Mouse (Mus musculus) CD4-positive, CD25-positive, alpha-beta regulatory T cell, adult 4 months (primary cell): ENCODE data around the gene Cpsf4l. TPM values are rescaled to one million over a fixed set of nuclear protein-coding genes. Genes with fewer than 3 reads are reported as not detected.
"Not testable (repeated sequence)": the region's sequence is repeated elsewhere in the genome, so short reads cannot be mapped to it uniquely, and the experiment has no call there.

Experiments
- ATAC-seq: one replicate; pipeline ENCODE4 v1.8.0; 2017
- polyA plus RNA-seq, 2 experiments: library from polyadenylated mRNA; unstranded; fragments of 100-300 nt; shearing (Covaris generic); gene quantifications; one replicate each; pipeline ENCODE4 v1.2.1; 2017

Cpsf4l gene
- polyA plus RNA-seq, 2 experiments from 2014 or later: 1.0 TPM; not detected in 1

DNA sequence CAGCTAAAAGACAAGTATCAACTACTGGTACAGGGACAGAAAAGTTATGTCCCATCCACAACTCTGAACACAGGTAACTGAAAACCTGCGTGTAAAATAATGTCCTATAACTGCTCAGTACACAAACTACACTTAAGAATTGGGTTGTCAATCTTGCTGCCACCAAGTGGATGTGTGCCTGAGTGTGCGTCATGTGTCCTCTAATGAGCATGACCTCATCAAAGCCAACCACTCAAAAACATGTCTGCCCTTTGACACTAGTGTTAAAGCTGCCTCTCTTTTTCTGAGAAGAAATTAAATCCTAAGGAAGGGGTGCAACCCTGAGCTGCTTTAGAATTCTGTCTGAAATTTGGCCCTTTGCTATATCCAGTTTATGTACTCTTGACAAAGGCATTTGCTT is 45.5 kb downstream of the Cpsf4l start:
- ATAC-seq: no peak

DNA sequence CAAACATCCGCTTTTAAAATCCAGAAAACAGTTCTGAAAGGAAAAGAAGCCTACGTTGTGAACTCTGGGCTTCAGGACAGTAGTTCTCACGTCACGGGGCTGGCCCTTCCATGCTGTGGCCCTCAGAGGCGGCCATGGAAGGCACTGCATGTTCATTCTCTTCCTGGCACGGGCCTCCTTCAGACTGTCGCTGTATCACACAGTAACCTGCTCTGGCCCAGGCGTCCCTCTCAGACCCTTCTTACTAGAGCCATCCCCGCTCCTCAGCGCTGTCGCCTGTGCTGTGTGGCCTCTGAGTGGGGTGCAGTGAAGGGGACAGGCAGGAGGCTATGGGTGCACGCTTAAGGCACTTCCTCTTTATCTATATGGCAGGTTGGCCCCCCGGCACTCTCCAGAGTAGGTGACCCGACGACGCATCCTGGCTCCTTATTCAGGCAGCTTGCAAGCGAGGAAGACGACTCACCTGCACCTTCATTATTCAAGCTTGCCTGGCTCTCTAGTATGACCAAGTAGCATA is 47.9 kb downstream of the Cpsf4l start:
- no peak for ATAC-seq

GRCm38 (mm10) chr11:113660940-113661339 is 48.9 kb downstream of the Cpsf4l start:
- ATAC-seq: no peak

- ATAC-seq: not testable (repeated sequence)
These were observed 49.6 kb downstream of the Cpsf4l start for GRCm38 (mm10) chr11:113660213-113660612.

DNA sequence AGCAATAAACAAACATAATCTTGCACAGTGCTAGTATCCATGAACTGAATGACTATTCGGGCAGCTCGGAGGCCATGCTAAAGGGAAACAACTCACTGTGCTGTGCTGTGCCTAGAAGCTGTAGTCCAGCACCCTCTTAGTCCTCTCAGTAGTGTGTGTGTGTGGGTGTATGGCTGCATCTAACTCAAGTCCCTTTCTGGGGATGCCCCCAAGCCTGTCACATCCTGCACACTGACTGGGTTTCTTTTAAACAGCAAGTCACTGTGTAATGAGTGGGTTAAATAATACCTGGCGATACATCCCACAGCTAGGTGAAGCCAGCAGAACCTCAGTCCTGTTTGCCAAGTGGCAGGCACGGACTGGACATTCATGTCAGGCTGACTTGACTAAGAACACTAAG is 51.1 kb downstream of the Cpsf4l start:
- peak; percentile 76 for ATAC-seq

DNA sequence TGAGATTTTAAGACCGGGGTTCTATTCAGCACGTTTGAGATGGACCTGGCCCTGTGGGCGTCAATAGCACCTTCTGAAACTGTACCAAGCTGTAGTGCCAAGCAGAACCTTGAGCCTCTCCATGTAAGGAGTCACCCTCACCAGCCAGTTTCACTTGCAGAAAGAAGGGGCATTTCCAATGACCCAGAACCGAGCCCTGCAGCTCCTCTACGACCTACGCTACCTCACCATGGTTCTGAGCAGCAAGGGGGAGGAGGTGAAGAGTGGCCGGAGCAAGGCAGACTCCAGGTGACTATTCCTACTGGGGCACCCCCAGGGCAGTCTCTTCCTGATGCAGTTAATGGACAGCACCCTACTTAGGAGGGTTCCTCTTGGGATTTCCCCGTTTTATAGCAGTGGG is 51.5 kb downstream of the Cpsf4l start:
- ATAC-seq: no peak

- ATAC-seq: no peak
These were observed 52.6 kb downstream of the Cpsf4l start for GRCm38 (mm10) chr11:113657221-113657620.

DNA sequence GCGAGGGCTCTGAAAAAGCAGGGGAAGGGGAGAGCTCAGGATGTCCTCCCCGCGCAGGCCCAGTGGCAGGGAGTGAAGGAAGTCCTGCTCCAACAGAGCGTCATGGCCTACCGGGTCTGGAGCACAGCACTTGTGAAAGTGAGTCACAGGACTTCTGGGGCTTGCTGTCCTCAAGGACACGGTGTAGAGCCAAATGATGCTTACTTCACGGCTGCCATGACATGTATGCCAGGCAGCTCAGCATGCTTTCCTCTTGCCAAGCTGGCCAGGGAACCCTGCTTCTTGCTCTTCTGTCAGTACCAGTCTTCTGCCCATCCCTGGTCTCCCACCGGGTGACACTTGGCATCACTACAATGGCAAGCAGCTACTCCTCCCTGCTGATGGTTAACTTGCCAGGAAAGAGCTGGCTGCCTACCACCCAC is 53.3 kb downstream of the Cpsf4l start:
- ATAC-seq: no peak

DNA sequence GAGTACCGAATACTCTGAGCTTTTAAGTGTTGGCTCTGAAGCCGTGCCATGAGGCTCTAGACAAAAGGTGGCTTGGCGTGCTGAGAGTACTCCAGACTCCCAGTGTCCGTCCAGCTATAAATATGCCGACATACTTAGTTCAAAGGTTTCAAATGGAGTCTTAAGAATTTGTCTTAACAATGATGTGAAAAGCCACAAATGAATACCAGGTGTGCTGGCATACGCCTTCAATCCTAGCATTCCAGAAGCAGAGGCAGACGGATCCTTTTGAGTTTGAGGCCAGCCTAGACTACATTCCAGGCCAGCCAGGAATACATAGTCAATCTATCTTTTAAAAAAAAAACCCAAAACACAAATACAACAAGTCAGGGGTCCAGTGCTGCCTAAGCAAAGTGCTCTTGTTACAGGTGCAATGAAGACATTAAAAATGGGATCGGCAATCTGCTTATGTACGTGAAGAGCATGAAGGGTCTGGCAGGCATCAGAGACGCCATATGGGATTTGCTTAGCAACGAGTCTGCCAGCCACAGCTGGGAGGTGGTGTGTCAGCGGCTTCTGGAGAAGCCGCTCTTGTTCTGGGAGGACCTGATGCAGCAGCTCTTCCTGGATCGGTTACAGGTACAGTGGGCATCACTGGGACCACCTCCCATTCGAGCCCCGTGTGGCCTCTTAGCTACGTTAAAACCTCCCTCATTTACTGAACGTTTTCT is 55.1 kb downstream of the Cpsf4l start:
- ATAC-seq: no peak

DNA sequence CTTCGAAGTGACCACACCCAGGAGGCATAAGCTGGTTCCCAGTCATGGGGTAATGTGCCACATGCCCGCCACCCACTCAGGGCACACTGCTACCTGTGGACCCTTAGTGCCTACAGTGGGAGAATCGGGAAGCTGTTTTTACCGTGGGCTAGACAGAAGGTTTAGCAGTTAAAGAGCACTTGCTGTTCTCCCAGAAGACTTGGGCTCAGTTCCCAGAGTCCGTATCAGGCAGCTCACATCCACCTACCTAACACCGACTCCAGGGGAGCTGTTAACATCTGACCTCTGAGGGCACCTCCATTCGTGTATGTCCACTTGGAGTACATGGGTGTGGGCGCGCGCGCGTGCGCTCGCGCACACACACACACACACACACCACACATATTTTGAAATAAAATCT is 55.7 kb downstream of the Cpsf4l start:
- no peak for ATAC-seq

GRCm38 (mm10) chr11:113652516-113652915 is 57.3 kb downstream of the Cpsf4l start:
- ATAC-seq: no peak

DNA sequence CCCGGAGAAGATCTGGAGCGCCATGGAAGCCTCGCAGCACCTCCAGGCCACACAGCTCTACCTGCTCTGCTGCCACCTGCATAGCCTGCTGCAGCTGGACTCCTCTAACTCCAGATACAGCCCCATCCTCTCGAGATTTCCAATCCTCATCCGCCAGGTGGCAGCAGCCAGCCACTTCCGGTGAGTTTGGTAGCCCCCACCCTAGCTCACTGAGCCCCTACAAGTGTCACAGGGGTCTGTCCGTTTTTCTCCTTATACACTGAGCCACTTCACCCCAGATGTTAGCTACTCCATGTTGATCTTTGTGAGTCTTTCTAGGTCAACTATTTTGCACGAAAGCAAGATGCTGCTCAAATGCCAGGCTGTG is 57.9 kb downstream of the Cpsf4l start:
- no peak for ATAC-seq

GRCm38 (mm10) chr11:113651206-113651906 is 58.5 kb downstream of the Cpsf4l start:
- no peak for ATAC-seq

- ATAC-seq: peak; percentile 74
These were observed 60.2 kb downstream of the Cpsf4l start, which contains the start of gene Slc39a11 for GRCm38 (mm10) chr11:113649353-113650210. TSS of gene Slc39a11 (minus strand) at chr11:113650079.

DNA sequence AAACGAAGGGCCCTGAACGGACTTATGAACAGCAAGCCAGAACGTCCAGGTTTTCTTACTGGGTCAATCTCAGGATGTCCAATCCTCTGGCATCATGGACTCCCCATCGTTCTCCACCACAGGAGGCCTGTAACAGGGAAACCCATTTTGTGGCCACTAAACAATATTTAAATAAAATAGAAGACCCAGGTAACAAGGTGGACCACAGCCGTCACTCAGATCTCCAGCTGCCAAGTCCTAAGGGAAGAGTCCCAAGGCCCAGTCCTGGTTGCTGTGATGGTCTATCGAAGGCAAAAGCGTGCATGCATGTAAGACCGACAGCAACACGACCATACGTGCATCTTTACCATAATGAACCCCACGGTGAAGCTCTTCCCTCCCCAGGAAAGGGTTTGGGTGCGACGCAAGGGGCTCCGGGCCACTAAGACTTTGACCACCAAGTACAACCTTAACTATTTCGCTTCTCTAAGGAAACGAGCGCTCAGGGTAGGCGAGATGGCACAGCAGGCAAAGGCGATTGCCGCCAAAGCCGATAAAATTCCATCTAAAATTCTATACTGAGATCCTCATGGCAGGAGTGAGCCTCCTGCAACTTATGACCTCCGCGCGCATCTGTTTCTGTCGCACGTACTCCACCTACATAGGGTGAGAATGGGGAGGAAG is 61.0 kb downstream of the Cpsf4l start, which contains the start of gene Cog1:
TSS of gene Cog1 (plus strand) at position 480 of the 663 bp plus-strand sequence.
- peak; percentile 29 for ATAC-seq

Other genes starting within 250 kb of the Cpsf4l start
- under 1 TPM in 1 of 2 experiments, not detected in 1; 0.35 TPM for gene Sstr2, start 90.7 kb downstream of the Cpsf4l start, polyA plus RNA-seq
- gene Cog1, start 60.8 kb downstream of the Cpsf4l start, polyA plus RNA-seq: 10 to 100 TPM; 15.4 to 19.3 TPM
- 10 to 100 TPM; 12.0 to 17.9 TPM for gene Slc39a11, start 59.9 kb downstream of the Cpsf4l start, polyA plus RNA-seq
- gene Fam104a, start 25.9 kb downstream of the Cpsf4l start, polyA plus RNA-seq: 10 to 100 TPM; 13.9 to 15.0 TPM
- 10 to 100 TPM in 1 of 2 experiments, 1 to 10 TPM in 1; 8.0 to 11.3 TPM for gene D11Wsu47e, start 25.6 kb downstream of the Cpsf4l start, polyA plus RNA-seq
- 1 to 10 TPM; 2.1 to 2.3 TPM for gene Cdc42ep4, start 41.9 kb upstream of the Cpsf4l start, polyA plus RNA-seq